Mouse (Mus musculus) testis, adult 2 months (tissue): ENCODE data around the gene Ibsp. TPM values are rescaled to one million over a fixed set of nuclear protein-coding genes. Genes with fewer than 3 reads are reported as not detected.

Source experiments
- H3K27ac ChIP-seq: fragments of 200-500 bp; 2 replicates; pipeline ENCODE4 v1.5.1; 2012; ENCODE audit warnings: low read depth, low read length; ENCODE audit not compliant: control insufficient read depth, insufficient read depth
- H3K27me3 ChIP-seq: fragments of 200-500 bp; 2 replicates; pipeline ENCODE4 v1.6.1; 2012; ENCODE audit warnings: mild to moderate bottlenecking, low read length, moderate library complexity; ENCODE audit not compliant: control insufficient read depth, insufficient read depth
- H3K36me3 ChIP-seq: fragments of 200-500 bp; 2 replicates; pipeline ENCODE4 v1.6.1; 2012; ENCODE audit warnings: mild to moderate bottlenecking, low read length; ENCODE audit not compliant: control insufficient read depth, insufficient read depth
- H3K4me1 ChIP-seq: fragments of 200-500 bp; 2 replicates; pipeline ENCODE4 v1.6.1; 2012; ENCODE audit warnings: low read length; ENCODE audit not compliant: control insufficient read depth, insufficient read depth
- H3K4me3 ChIP-seq: fragments of 200-500 bp; 2 replicates; pipeline ENCODE4 v1.5.1; 2012; ENCODE audit warnings: low read depth, mild to moderate bottlenecking, low read length, moderate library complexity, mixed read lengths; ENCODE audit not compliant: control insufficient read depth
- CTCF ChIP-seq: fragments of 200-500 bp; IDR thresholded peaks from 2 replicates; pipeline ENCODE4 v1.5.1; 2012; ENCODE audit warnings: low read depth, mild to moderate bottlenecking, inconsistent platforms, low read length, moderate library complexity; ENCODE audit not compliant: control insufficient read depth, insufficient read depth, insufficient replicate concordance
- POLR2A ChIP-seq: fragments of 200-500 bp; IDR thresholded peaks from 2 replicates; pipeline ENCODE4 v1.6.1; 2012; ENCODE audit warnings: low read depth, mild to moderate bottlenecking, inconsistent platforms, low read length, moderate library complexity; ENCODE audit not compliant: control insufficient read depth
- polyA plus RNA-seq: library from polyadenylated mRNA; depleted of rRNA; stranded (reverse); fragments of >200 nt; gene quantifications from 2 replicates; pipeline ENCODE4 v1.2.3, GENCODE M21; 2012

Ibsp gene
- polyA plus RNA-seq, 1 experiment = 0.14 TPM

DNA sequence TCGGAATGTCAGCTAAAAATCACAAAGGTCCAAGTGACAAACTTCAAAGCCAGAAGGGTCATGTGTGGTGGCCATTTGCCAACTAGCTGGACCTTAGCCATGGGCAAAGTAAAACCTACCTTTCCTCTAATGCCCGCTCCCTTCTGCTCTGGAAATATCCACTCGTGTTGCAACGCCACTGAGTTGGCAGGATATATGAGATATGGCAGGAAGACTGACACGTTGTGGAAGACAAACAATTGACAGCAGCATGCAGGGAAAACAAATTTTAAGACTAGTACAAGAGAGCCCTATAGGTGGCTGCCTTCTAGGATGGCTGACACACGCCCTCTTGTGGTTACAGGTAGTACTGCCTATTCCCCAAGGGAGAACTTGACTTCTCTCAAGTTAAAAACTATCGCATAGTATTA is 34.3 kb downstream of the Ibsp start:
- no peaks in the 10 kb centered on the region for H3K27me3 ChIP-seq
- H3K27ac ChIP-seq = no peak overlapping the region
- peaks cover 12% of the 10 kb centered on the region for H3K4me1 ChIP-seq
- no peak overlapping the region for H3K4me3 ChIP-seq
- TF ChIP-seq CTCF = no peak
- TF ChIP-seq POLR2A = no peak
- H3K36me3 ChIP-seq = no peaks in the 10 kb centered on the region

- Histone ChIP-seq H3K4me3 (no peak overlapping the region), H3K27ac (no peak overlapping the region), H3K4me1 (peaks cover 12% of the 10 kb centered on the region), H3K27me3 (no peaks in the 10 kb centered on the region), H3K36me3 (no peaks in the 10 kb centered on the region)
- TF ChIP-seq CTCF = no peak
- TF ChIP-seq POLR2A = no peak
Measured at GRCm38 (mm10) chr5:104333643-104334042, 34.7 kb downstream of the Ibsp start.

DNA sequence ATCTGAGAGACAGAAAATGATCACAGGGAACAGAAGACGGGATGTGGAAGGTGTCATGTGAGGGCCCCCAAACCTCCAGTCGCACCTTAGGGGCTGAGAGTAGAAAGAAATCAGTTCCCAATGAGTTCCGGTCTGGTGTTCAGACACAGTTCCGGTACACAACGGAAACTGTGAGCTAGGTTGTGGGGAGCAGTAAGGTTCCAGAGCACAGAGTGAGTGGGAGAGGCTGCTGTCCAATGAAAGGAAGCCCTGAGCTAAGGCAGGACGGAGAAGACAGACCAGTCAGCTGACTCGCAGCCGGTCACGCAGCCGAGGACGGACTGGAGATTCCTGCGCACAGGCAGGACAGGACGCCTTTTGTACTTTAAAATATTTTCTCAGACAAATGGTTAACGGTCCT is 35.5 kb downstream of the Ibsp start:
- peak overlapping the region; percentile 68 for H3K4me3 ChIP-seq
- TF ChIP-seq POLR2A (0 out of 2 replicates have a peak, but pooled peaks have one; percentile 16), CTCF (no peak)
- H3K27me3 ChIP-seq = no peaks in the 10 kb centered on the region
- peaks cover 12% of the 10 kb centered on the region for H3K4me1 ChIP-seq
- H3K27ac ChIP-seq = peak overlapping the region; percentile 21
- H3K36me3 ChIP-seq = no peaks in the 10 kb centered on the region

- Histone ChIP-seq H3K4me1 (peaks cover 12% of the 10 kb centered on the region), H3K27me3 (no peaks in the 10 kb centered on the region), H3K4me3 (no peak overlapping the region), H3K36me3 (no peaks in the 10 kb centered on the region), H3K27ac (no peak overlapping the region)
- TF ChIP-seq POLR2A = no peak
- TF ChIP-seq CTCF = no peak
Measured at GRCm38 (mm10) chr5:104335962-104336361, 37.0 kb downstream of the Ibsp start.

- Histone ChIP-seq H3K4me1 (peaks cover 12% of the 10 kb centered on the region), H3K27ac (no peak overlapping the region), H3K27me3 (no peaks in the 10 kb centered on the region), H3K36me3 (no peaks in the 10 kb centered on the region), H3K4me3 (no peak overlapping the region)
- no peak for TF ChIP-seq CTCF
- no peak for TF ChIP-seq POLR2A
Measured at GRCm38 (mm10) chr5:104337491-104337890, 38.5 kb downstream of the Ibsp start.

DNA sequence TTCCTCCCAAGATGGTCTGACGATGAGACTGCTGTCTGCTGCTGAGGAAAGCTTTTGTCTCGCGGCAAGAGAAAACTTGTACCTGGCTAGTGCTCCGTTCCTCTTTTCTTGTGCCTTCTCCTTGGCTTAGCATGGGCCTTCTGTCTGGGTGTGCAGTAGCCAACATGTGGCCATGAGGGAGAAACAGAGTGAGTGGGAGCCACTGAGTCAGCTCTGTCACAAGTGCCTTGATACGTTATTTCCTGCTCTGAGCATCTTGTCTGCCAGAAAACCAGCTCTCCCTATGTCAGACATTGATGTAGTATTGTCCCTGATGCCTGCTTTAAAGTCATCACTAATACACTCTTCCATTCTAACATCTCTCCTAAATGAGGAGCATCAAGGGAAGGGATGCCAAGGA is 40.0 kb downstream of the Ibsp start:
- Histone ChIP-seq H3K4me3 (no peak overlapping the region), H3K27me3 (no peaks in the 10 kb centered on the region), H3K36me3 (no peaks in the 10 kb centered on the region), H3K4me1 (peaks cover 6% of the 10 kb centered on the region), H3K27ac (no peak overlapping the region)
- TF ChIP-seq CTCF = no peak
- no peak for TF ChIP-seq POLR2A

DNA sequence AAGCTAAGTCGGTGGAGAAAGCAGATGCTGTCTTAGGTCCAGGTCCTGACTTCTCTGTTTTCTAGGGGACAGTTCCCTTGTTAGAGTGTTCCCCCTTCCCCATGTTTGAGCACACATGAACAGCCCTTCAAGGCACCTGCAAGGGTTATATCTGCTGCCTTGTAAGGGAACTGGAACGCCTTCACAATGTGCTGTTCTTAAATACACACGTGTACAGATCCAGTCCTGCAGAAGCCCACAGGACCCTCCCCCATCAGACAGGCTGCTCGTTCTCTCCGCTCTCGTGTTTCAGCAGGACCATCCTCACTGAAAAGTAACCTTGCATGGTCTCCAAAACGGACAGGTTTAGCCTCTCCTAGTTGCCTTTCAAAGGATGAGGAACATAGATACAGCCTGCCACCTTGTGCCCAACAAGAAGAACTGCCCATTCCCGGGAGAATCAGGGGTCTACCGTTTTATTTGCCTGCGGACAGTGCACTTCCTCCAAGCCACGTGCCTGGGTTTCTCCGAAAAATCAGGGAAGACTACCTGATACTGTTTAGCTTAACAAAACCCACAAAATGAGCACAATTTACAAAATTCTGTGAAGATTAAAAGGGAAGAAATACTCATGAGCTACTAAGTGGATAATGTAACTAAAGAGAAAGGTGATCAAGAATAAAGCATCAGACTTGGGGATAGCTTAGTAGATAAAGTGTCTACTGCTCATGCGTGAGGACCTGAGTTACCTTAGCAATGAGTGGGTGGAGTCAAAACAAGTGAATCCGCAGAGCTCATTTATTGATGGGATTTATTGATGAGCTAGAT is 40.9 kb downstream of the Ibsp start:
- TF ChIP-seq CTCF = 0 out of 2 replicates have a peak, but pooled peaks have one; percentile 9
- TF ChIP-seq POLR2A = no peak
- H3K27me3 ChIP-seq = no peaks in the 10 kb centered on the region
- H3K27ac ChIP-seq = no peak overlapping the region
- H3K4me1 ChIP-seq = no peaks in the 10 kb centered on the region; the same call in 1 of the 2 replicates
- H3K4me3 ChIP-seq = no peak overlapping the region
- H3K36me3 ChIP-seq = no peaks in the 10 kb centered on the region

- H3K4me1 ChIP-seq = no peaks in the 10 kb centered on the region; the same call in 1 of the 2 replicates
- no peak for TF ChIP-seq POLR2A
- TF ChIP-seq CTCF = no peak
- no peaks in the 10 kb centered on the region for H3K27me3 ChIP-seq
- H3K27ac ChIP-seq = no peak overlapping the region
- no peaks in the 10 kb centered on the region for H3K36me3 ChIP-seq
- H3K4me3 ChIP-seq = no peak overlapping the region
Measured at GRCm38 (mm10) chr5:104340513-104340829, 41.5 kb downstream of the Ibsp start.
